Mouse (Mus musculus) cerebellum, adult 11-12 months (tissue): ENCODE data around the gene Lrrc23.

Experiments used
- DNase-seq: peaks from one replicate; pipeline ENCODE4 v3.0.0; 2022

Lrrc23 gene

GRCm38 (mm10) chr6:124779222-124779983 lies at the start of gene Lrrc23:
Gene Lrrc23, minus strand, starts transcription at chr6:124779727.
- DNase-seq, result peak; percentile 45

GRCm38 (mm10) chr6:124828101-124828592 lies 48.6 kb upstream of the Lrrc23 start:
- peak; percentile 74 for DNase-seq

- DNase-seq, result peak; percentile 1
These were observed 42.5 kb upstream of the Lrrc23 start for GRCm38 (mm10) chr6:124822049-124822448.

GRCm38 (mm10) chr6:124820891-124821290 lies 41.4 kb upstream of the Lrrc23 start:
- peak; percentile 2 for DNase-seq

- DNase-seq, result peak; percentile 4
These were observed 38.4 kb upstream of the Lrrc23 start for GRCm38 (mm10) chr6:124817971-124818370.

GRCm38 (mm10) chr6:124817563-124817962 lies 38.0 kb upstream of the Lrrc23 start:
- peak; percentile 27 for DNase-seq

GRCm38 (mm10) chr6:124817125-124817524 lies 37.6 kb upstream of the Lrrc23 start:
- peak; percentile 16 for DNase-seq

- peak; percentile 16 for DNase-seq
These were observed 37.1 kb upstream of the Lrrc23 start for GRCm38 (mm10) chr6:124816611-124817010.

- peak; percentile 62 for DNase-seq
These were observed 35.6 kb upstream of the Lrrc23 start for GRCm38 (mm10) chr6:124814858-124815774.

GRCm38 (mm10) chr6:124814448-124814847 lies 34.9 kb upstream of the Lrrc23 start:
- no peak for DNase-seq

GRCm38 (mm10) chr6:124813933-124814332 lies 34.4 kb upstream of the Lrrc23 start, which contains the start of gene Tpi1:
Gene Tpi1, minus strand, starts transcription at chr6:124814296.
- DNase-seq, result peak; percentile 93

GRCm38 (mm10) chr6:124813496-124813895 lies 34.0 kb upstream of the Lrrc23 start:
- peak; percentile 85 for DNase-seq

GRCm38 (mm10) chr6:124812848-124813247 lies 33.3 kb upstream of the Lrrc23 start:
- DNase-seq, result peak; percentile 41

GRCm38 (mm10) chr6:124811701-124812560 lies 32.4 kb upstream of the Lrrc23 start:
- DNase-seq, result peak; percentile 52

GRCm38 (mm10) chr6:124811403-124811665 lies 31.8 kb upstream of the Lrrc23 start:
- peak; percentile 40 for DNase-seq

- DNase-seq, result peak; percentile 58
These were observed 31.3 kb upstream of the Lrrc23 start for GRCm38 (mm10) chr6:124810566-124811402.

GRCm38 (mm10) chr6:124809775-124810538 lies 30.4 kb upstream of the Lrrc23 start:
- peak; percentile 58 for DNase-seq

- peak; percentile 87 for DNase-seq
These were observed 29.7 kb upstream of the Lrrc23 start for GRCm38 (mm10) chr6:124809052-124809774.

- peak; percentile 72 for DNase-seq
These were observed 29.0 kb upstream of the Lrrc23 start, which contains the start of gene Spsb2 for GRCm38 (mm10) chr6:124808358-124809012. Gene Spsb2, plus strand, starts transcription at chr6:124808661.

- DNase-seq, result peak; percentile 40
These were observed 28.4 kb upstream of the Lrrc23 start for GRCm38 (mm10) chr6:124807986-124808357.
